Mouse (Mus musculus): ENCODE data around the gene Plekha1.

- TF ChIP-seq CTCF (IDR thresholded peaks at IDR 0.05; ENCODE audit: insufficient read depth, low read depth, low read length), result no peak
- TF ChIP-seq POLR2A (IDR thresholded peaks at IDR 0.05; ENCODE audit: insufficient read depth, low read depth, low read length), result no peak
Measured at GRCm38 (mm10) chr7:130890871-130891270, 25.3 kb downstream of the Plekha1 start.

Data from olfactory bulb, adult 2 months (tissue).